Mouse (Mus musculus) lung, postnatal 0 days (tissue): ENCODE results near the gene Cadps.

Source experiments
- CTCF ChIP-seq: IDR thresholded peaks from 2 replicates; pipeline ENCODE4 v1.5.1; 2016; ENCODE audit warnings: antibody characterized with exemption, mild to moderate bottlenecking
- EP300 ChIP-seq: IDR thresholded peaks from 2 replicates; pipeline ENCODE4 v1.6.1; 2016; ENCODE audit warnings: antibody characterized with exemption, mild to moderate bottlenecking, control low read depth

DNA sequence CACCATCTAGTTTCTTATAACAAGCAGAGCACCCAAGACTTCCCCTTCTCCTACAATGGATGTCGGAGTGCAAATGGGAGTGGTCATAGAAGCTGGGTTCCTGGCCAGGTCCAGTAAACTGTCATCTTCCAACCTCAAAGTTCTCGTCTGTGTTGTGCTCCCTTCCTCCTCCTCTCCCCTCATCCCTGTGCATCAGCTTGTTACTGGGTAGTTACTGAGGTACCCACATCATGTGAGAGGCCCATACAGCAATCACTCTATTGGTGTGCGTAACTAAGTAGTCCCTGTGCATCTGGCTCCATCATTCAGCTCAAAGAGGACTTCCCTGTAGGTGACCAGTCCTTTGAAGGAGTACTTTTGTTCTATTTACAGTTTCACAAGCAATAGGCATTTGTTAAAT is 292.3 kb downstream of the Cadps start:
- TF ChIP-seq EP300 (no peak), CTCF (no peak)
